Mouse (Mus musculus) spleen, adult 12 weeks (tissue): ENCODE results near the gene Uqcr10.
"Not testable (repeated sequence)": the region's sequence is repeated elsewhere in the genome, so short reads cannot be mapped to it uniquely, and the experiment has no call there.

ENCODE experiments used
- DNase-seq: peaks from one replicate; pipeline ENCODE4 v3.0.0; 2022; ENCODE audit warnings: low spot score

Uqcr10 gene

DNA sequence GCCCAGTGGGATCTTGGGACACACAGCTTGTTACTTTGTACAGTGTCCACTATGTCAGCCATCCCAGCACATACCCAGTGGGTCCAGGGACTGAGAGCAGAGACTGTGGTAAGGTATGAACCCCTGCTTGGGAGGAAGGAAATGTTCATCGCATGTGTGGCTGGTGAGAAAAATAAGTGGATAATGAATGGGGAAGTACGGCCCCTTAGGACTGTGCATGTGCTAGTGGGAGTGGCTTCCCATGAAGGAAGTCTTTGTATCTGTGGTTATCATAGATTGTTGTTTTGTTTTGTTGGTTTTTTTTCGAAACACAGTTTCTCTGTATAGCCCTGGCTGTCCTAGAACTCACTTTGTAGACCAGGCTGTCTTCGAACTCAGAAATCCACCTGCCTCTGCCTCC is 10.6 kb upstream of the Uqcr10 start:
- DNase-seq: no peak

DNA sequence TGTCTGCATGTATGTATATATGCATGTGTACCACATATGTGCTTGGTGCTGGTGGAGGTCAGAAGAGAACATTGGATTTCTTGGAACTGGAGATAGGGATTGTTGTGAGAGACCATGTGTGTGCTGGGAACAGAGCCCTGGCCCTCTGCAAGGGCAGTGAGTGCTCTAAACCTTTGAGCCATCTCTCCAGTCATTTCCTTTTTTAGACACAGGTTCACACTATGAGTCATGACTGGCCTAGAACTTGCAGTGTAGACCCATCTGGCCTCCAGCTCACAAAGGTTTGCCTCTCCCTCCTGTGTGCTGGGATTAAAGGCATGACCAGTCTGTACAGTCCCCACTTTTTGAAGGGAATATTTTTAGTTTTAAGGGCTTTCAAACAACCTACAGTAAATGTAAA is 8.7 kb upstream of the Uqcr10 start:
- DNase-seq: no peak

DNA sequence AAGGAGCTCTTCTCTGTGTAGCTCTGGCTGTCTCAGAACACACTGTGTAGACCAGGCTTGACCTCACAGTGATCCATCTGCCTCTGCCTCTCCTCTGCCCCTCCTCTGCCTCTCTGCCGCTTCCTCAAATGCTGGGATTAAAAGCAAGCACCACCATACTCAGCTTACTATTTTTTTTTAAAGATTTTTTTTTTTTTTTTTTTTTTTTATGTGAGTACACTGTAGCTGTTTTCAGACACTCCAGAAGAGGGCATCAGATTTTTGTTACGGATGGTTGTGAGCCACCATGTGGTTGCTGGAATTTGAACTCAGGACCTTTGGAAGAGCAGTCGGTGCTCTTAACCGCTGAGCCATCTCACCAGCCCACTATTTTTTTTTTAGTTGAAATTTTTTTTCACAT is 6.0 kb upstream of the Uqcr10 start:
- not testable (repeated sequence) for DNase-seq

DNA sequence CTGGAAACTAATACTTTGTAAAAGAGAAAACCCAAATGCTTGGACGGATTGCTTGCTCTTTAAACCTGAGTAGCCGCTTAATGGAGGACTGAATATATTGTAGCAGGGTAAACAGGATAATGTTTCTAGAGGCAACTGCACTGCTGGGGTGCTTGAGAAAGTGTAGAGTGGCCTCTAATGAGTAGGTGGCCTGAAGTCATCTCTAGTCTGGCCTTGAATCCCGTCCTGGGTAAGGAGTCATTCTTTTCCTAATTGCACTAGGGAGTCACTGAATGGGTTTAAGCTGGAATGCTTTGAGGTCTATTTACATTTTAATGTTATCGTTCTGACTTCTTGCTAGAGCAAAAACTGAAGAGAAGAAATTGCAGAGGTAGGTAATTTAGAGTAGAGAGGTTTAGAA is 1.0 kb upstream of the Uqcr10 start:
- no peak for DNase-seq

DNA sequence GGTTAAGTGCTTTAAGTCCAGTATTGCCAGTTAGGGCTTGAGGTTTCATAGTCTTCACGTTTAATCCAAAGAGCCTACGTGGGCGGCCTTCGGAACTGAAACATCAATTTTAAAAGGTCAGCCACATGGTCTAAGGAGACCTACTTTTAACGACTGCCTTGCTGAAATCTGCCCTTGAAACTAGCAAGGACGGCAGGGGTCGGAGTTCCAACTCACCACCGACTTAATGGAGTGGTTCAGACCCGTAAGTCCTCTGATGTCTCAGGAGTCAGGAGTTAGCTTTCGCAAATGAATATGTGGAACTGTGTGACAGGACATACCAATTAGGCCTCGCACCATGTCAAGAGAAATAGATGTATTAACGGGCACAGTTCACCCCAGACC is 462 bp downstream of the Uqcr10 start:
- no peak for DNase-seq

DNA sequence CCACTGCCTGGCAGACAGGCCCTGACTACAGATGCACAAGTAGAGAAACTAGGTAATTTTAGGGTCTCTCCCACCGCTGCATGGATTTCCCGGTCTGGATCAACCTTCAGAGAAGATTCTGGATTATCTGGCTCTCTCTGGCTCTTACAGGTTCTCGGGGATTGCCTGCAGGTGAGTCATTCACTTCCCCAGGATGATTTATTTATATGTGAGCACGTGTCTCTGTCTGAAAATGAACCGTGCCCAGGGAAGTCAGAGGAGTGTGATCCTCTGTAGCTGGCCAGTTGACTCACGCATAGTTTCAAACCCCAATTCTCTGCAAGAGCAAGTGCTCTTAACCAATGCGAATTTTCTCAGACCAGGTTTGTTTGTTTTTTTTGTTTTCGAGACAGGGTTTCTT is 3.4 kb downstream of the Uqcr10 start:
- DNase-seq: no peak

DNA sequence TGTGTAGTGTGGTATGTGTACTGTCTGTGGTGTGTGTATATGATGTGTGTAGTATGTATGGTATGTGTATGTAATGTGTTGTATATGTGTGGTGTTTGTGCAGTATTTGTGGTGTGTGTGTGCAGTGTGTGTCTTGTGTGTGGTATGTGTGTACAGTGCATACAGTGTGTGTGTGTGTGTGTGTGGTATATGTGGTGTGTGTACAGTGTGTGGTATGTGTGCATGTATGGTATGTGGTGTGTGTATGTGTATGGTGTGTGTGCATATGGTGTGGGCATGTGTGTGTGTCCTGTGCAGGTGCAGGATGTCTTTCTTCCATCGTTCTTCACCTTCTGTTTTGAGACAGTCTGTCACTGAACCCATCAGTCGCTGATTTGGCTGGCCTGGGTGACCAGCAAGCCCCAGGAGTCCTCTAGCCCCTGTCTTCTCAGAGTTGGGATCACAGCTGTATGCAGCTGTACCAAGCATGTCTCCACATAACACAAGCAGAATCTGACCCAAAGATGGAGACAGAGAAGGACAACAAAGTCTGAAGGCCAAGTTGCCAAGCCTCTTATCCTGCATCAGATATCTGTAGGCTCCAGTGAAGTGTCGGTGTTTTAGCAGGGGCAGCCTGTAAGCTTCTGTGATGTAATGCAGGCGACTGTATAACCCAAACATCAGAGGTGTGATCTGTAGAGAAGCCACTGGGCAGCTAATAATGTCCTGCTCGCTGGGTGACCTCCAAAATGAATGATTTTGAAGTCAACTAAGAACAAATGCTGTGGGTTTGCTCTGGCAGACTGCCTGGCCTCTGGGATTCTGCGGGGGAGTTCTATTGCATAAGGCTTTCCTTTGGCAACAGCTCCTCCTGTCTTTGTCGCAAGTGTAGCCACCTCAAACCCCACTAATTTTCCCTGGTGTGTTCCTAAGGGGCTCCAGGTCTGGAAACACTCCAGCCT is 6.8 kb downstream of the Uqcr10 start:
- DNase-seq: no peak

DNA sequence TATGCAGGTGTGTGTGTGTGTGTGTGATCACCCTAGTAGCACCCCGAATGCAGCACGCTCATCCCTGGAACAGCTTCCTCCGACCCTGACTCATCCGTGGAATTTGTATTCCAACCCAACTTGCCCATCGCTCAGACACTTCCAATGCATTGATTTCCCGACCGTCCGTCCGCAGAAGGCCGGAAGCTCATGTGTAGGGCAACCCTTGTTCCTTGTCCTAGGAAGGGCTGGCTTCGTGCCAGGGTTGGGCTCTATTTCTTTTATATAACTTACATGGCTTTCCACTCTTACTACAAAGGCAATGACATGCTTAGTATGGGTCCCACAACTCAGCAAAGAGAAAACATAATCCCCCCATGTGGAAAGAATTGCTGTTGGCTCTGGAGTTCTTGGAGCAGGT is 12.0 kb downstream of the Uqcr10 start:
- DNase-seq: no peak

DNA sequence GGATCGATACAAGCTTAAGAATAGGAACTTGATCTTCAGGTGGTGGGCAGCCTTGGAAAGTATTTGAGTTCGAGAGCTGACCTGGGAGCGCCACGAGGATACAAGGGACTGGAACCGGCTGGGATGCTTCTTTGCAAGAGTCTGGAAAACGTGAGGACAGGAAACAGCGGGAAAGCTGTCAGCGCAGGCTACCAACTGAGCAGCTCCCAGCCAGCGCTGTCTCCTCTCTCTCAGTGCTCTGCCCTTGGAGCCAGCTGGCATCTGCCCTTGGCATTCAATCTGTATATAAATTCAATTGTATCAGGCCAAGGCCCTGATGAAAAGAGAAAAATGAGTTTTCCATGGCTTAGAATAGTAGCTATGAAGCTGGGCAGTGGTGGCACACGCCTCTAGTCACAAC is 12.9 kb downstream of the Uqcr10 start:
- DNase-seq: no peak

DNA sequence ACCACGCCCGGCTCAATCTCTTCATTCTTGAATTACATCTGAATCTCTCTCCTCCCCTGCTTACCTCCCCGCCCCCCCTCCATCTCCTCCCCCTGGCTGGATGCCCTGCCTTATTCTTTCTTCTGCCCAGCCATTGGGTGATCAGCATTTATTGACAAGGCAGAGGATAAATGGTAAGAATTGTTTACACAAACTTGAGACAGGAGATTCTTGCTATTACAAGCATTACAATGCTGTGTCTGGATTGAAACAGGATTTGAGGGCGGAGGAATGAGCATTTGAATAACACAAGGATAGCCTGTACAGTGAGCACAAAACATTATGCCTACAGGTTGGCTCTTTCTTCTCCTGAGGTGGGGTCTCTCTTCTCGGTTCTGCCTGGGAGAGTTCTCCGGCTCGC is 13.8 kb downstream of the Uqcr10 start:
- no peak for DNase-seq

DNA sequence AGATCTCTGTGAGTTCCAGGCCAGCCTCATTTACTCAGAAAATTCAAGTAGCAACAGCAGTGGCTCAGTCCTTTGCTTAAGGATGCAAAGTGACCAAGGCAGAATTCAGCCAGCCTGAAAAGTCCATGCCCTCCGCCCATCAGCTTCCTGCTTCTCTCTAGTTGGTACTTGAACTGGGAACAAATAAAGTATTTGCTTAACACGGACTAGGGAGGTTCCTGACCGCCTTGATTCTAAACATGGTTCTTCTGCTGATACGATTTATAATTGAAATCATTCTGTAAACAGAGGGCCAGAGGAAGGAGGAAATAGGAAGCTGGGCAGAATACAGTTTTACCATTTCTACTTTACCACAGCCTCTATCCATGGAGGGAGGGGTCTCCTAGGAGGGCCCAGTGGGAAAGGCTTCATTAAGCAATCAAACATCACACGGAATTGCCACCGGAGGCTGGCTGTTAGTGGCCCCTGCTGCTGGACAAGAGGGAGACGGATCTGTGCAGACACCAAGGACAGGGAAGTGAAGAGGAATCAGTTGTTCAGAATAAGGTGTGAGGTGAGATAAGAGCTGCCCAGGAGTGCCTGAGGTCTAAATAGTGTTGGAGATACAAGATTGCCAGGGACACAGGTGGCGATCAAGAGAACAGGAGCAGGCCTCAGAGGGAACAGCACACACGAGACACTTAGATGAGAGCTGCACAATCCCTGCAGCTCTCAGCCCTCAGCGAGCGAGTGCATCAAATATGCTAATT is 15.3 kb downstream of the Uqcr10 start:
- no peak for DNase-seq

DNA sequence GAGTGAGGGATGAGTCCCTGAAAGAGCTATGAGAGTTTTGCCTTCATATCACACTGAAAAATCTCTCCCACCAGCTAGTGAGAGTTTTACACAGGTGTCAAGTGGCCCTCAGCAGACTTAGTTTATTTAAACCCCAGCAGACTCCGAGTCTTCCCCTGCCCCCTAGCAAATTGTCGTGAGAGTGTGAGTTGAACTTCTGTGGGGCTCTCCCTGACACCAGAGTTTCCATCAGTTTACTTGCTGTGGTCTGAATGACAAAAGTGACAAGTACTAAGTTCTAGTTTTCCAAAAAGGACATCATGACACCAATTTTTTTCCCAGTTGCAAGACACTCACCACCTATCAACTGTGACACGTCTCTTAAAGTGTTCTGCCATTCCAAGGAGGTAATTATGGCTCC is 16.3 kb downstream of the Uqcr10 start:
- DNase-seq: no peak

DNA sequence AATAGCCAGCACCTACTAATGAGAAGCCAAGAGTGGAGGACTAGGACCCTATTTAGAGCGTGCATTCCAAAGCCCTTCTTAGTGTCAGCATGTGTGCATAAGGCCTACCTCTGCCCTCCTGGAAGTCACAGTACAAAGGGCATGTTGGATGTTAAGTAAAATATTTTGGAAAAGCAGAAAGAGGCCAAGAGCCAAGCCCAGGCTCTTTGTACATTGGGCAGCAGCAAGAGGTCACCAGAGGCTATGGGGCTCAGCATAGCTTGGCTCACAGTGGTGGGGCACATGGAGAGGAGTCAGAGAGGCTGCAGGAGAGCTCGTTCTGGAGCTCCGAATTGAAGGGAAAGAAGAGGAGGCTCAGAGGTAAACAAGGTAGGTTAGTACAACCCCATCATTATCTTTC is 17.1 kb downstream of the Uqcr10 start:
- no peak for DNase-seq

DNA sequence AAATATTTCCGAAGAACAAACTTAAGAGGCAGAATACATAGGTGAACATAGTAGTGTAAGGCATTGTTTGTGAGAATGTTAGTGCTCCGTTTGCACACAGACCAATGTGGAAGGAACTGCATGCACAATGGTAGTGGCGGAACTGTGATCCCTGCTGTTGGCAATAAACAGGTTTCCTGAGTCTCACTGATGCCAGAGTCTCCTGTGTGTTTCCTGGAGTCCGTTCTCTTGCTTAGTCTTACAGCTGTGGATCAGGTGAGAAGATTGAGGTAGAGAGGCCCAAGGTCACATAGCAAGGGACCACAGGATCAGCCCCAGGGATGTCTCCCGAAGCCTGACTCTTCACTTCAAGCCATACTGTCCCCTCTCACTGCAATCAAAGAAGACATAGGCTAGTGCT is 18.6 kb downstream of the Uqcr10 start:
- DNase-seq: no peak

DNA sequence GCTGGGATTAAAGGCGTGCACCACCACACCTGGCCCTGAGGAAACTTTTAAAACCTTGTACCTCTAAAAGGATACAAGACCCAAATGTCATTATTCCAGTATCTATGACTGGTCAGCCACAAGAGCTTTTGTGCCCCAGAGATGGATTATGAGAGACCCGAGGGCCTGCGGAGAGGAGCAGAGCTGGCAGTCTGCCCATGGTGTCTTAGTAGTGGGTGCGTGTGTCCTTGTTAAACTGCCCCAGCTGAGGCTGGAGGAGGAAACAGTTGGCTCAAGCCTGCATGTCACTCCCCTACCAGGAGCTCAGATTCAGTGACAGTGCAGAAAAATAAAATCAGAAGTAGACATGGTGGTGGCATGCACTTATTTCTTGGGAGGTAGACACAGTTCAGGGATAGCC is 19.1 kb downstream of the Uqcr10 start:
- DNase-seq: no peak

DNA sequence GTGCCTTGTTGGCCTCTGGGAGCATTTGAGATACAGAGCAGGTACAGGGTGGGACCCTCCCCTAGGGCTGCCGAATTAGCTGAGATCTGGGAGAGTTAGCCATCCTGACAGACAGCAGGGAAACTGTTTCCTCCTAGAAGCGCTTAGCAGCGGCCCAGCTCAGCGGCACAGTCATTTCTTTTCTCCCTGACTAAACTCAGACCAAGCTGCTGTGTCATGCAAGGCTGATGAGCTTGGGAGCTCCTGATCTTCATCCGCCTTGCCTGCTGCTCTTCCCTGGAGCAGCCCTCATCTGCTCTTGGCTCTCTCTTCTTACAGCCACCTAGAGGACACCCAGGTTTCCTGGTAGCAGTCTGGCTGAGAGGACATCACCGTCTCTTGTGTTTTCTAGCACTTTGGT is 20.0 kb downstream of the Uqcr10 start:
- no peak for DNase-seq

DNA sequence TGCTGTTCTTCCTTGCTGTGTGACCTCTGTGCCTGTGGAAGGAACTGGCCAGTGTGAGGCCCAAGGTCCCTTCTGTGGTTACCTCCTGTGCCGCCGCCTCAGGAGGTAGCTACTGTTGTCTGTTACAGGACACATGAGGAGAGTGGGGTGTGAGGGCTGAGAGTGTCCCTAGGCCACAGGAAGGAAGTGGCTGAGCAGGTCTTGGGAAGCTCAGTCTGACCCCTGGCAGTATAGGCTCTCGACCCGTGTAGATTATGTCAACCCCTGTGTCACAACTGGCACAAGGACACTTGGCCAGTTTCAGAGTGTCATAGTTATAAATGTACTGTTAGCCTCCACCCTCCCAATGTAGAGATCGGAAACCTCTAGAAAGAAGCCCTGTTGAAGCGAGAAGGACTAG is 20.6 kb downstream of the Uqcr10 start:
- DNase-seq: no peak

DNA sequence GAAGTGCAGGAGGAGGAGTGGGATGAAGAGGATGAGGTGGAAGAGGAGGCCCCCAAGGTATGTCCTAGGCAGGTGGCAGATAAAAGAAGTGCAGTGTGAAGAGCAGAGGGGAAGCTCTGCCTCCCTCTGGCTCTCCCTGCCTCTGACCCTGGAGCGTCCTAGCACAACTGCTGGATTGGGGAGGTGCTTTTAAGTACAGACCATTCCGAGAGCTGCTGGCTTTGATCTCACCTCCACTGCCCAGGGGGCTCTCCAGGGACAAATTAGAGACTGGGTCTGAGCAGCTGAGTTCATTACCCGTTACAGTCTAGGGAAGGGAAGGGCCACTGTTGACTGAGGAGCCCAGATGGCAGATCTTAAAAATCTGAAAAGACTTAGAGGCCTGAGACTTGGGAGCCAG is 24.0 kb downstream of the Uqcr10 start:
- DNase-seq: no peak

DNA sequence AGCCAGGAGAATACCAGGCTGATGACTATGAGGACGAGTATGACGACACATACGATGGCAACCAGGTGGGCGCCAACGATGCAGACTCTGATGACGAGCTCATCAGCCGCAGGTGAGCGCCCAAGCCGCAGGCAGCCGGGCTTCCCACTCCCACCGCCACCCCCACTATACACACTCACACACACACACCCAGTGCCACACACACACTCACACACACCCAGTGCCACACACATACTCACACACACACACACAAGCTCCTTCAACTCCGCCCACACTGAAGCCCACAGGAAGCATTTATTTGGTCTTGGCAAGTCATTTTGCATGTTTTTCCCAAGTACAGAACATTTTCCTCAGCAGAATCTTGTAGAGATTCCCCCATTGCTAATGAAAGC is 24.7 kb downstream of the Uqcr10 start:
- DNase-seq: no peak

DNA sequence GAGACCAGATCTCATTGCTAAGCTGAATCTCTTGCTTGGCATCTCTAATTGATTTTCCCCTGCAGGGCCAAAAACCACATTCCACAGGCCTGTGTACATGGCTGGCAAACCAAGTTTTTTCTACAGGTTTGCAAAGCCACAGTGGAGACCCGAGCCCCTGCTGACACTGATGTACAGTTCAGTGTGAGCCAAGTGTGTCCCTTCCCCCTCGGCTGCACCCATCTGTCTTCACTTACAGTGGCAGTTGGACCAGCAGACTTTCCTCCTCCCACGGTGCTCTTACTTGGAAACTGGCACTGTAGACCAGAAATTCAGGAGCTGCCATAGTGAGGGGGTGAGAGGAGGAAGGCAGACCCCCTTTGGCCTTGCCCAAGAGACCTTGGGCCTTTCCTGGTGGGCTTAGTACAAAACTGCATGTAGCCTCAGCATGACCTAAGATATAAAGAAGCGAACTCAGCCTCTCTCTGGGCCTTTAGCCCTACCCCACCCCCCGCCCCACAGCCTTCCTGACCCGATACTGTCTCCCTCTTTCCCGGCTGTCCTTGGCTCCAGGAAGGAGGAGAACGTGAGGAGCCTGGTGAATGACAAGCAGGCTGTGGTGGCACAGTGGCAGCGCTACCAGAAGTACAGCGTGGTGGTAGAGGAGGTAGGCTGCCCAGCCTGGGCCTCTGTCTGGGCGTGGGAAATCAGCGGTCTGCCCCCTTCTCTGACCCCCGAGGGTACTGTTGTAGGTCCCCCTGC is 25.3 kb downstream of the Uqcr10 start:
- no peak for DNase-seq

DNA sequence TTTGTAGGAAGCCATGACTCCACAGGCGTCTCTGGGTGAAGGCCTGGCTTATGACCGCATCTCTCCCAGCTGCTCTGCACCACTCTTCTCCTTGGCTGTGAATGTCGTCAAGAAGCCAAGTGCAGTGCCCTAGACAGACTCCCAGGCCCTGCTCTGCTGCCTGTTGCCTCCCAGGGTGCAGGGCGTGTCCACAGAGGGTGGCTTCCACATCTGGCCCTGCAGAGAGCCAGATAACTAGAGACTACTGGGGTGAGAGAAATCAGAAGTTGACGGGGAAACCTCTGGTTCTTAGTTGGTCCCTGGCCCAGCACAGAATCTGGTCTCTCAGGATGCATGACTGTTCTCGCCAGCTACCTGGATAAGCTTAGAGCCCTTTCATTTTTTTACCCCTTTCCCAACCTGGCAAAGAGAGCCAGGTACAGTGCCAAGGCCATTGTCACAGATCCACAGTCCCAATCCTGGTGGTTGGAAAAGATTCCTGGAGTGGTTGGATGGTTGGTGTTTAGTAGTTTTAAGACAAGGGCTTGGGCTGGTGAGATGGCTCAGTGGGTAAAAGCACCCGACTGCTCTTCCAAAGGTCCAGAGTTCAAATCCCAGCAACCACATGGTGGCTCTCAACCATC is 26.8 kb downstream of the Uqcr10 start:
- DNase-seq: peak; percentile 65

DNA sequence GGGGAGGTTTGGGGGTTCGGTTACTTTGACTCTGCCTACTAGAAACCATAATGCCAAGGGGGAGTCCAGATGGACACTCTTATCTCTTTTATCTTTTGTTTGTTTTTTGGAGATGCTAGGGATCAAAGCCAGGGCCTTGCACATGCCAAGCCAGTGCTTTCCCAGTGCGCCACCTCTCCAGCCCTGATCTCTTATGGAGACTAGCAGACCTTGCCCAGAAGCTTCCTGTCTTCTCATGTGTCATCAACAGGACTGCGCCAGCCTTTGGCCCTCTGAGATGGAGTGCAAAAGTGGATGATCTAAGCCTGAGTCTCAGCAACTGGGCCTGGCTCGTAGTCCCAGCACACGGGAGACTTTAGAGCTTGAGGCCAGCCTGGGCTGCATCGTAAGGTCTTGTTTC is 28.4 kb downstream of the Uqcr10 start:
- no peak for DNase-seq
